Mouse (Mus musculus) adrenal gland, postnatal 4 days (tissue): Measurements from ENCODE around the gene Nagpa. TPM values are rescaled to one million over a fixed set of nuclear protein-coding genes. Genes with fewer than 3 reads are reported as not detected.
"Not testable (repeated sequence)": the region's sequence is repeated elsewhere in the genome, so short reads cannot be mapped to it uniquely, and the experiment has no call there.

Experiments used
- DNase-seq, 2 experiments: peaks; one replicate each; pipeline ENCODE4 v3.0.0; 2021 to 2022; ENCODE audit warnings: low spot score in 2 of 2, mixed read lengths in 2 of 2
- long read RNA-seq, 2 experiments: library from polyadenylated mRNA; stranded (forward); transcript quantifications; one replicate each; pipeline ENCODE4 v2.0.0; 2021
- total RNA-seq, 2 experiments: library from RNA; stranded (reverse); gene quantifications; 2 replicates each; pipeline ENCODE4 v1.2.3; 2021

The Nagpa gene
- 10 to 100 TPM; 23.0 to 25.2 TPM for total RNA-seq
- long read RNA-seq, experiment 1, transcript Nagpa-201 (10 exons, 2,143 nt), result major isoform, 26 of 44 reads
- long read RNA-seq, experiment 1, transcript Nagpa-203 (9 exons, 2,230 nt), result minor isoform, 7 of 44 reads
- long read RNA-seq, experiment 1, partial matches to known transcripts, result 5 of 44 reads
- long read RNA-seq, experiment 1, other reads (novel, unspliced or antisense), result 6 of 44 reads
- long read RNA-seq, experiment 2, transcript Nagpa-203 (9 exons, 2,230 nt), result minor isoform, 6 of 77 reads
- long read RNA-seq, experiment 2, transcript Nagpa-201 (10 exons, 2,143 nt), result major isoform, 45 of 77 reads
- long read RNA-seq, experiment 2, partial matches to known transcripts, result 1 of 77 reads
- long read RNA-seq, experiment 2, other reads (novel, unspliced or antisense), result 25 of 77 reads

DNA sequence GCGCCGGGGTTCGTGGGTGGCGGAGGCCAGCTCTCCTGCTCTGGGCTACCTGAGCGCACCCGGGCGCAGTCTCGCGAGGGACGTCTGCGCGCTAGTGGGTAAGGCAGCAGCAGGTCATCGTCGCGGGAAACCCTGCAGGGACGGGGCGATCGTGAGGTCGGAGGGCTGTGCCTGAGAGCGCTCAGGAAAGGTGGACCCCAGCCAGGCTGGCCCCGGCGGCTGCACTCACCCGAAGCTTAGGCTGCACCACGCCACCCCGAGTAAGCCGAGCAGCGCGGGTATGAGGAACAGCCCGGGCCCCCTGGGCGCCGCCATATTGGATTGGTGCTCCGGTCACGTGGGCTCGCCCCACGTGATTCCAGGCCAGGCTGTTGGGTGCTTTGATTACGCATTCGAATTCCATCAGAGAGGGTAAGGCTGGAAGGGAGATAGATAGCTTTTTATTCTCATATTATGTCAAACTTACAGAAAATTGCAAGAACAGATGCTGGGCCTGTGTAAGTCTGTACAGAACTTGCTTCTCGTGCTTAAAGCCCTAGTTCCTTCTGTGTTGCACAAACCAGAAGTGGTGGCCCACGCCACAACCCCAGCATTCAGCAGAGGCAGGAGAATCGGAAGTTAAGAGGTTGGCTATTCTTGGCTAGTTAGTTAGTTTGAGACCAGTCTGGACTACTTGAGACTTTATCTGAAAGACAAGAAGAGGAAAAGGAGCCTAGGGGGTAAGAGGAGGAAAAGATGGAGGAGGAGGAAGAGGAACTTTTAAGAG, at the start of gene Nagpa:
Nagpa (minus strand) TSS at position 345 of the 766 bp plus-strand sequence.
- DNase-seq, result peak; percentile 64 to 66

DNA sequence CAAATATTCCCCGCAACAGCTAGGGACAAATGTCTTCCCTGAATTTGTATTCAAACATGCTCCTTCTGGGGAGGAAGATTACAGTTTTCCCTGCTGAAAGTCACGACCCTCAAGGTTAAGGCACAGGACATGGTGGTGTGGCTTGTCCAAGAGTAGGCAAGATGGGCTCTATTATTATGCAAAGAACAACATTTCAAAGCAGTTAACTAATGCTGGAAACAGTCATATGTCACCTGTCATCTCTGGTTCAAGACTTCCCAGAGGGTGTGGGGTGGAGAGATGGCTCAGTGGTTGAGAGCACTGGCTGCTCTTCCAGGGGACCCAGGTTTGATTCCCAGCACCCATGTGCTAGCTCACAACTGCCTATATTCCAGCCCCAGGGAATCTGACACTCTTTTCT, 48.4 kb upstream of the Nagpa start:
- no peak for DNase-seq

DNA sequence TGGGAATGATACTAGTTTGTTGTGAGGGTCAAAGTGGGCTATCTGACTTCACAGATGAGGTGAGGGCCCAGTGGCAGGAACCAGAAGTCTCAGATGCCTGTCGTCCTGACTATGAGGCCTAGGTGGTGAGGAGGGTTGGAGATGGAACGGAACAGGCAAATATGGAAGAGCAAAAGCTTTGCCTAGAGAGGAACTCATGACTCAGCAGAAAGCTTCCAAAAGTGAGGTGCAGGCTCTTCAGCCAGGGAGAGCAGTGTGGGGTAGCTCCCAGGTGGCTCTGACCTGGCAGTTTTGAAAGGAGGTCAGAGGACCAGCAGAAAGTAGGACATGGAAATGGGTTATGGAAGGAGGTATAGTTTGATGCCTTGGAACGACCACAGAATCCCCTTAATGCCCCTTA, 47.1 kb upstream of the Nagpa start:
- DNase-seq, result no peak

DNA sequence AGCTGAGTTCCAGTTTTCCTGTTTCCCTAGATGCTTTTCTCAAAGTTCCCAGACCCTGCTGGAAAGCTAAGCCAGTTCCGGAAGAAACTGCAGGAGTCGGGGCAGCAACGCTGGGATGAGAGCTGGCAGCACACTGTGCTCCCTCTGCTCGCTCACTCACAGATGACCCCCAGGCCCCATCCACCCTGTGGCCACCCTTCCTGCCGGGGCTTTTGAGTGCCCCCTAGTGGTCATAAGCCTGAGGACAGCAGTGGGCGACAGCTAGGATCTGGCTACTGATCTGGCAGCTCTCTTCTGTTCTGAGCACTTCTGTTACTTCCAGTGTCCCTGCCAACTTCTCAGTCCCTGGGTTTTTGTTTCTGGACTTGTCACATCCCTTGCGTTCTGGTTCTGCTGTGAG, 40.6 kb upstream of the Nagpa start:
- peak in 1 of 2 experiments; percentile 57 for DNase-seq

DNA sequence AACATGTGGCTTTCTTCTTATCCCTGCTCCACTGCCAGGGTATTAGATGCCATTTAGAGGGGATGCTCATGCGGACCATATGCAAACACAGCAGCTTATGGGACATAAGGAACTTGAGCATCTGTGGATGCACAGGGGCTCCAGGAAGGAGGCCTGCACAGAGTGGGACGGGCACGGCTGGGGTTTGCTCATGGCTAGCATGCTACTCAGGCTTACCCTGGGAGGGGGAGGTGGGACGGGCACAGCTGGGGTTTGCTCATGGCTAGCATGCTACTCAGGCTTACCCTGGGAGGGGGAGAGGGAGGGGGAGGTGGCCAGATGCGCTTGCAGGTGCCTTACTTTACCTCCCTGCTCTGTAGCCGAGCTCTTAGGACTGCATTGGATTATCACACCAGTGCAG, 39.1 kb upstream of the Nagpa start:
- DNase-seq, result no peak

DNA sequence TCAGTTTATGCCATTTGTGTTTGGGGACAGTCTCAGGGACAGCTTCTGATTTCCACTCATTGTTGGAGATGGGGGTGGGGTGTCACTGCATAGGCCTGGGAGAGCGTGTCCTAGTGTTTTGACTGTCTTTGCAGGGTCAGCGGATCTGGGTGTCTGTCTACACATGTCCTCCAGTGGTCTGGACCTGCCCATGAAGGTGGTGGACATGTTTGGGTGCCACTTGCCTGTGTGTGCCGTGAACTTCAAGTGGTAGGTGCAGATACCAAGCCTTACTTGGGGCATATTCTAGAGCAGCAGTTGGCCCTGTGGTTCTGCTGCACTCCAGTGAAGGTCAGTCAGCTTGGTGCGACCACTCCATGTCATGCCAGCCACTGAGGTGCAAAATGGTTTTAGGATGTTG, 38.5 kb upstream of the Nagpa start:
- DNase-seq, result no peak

DNA sequence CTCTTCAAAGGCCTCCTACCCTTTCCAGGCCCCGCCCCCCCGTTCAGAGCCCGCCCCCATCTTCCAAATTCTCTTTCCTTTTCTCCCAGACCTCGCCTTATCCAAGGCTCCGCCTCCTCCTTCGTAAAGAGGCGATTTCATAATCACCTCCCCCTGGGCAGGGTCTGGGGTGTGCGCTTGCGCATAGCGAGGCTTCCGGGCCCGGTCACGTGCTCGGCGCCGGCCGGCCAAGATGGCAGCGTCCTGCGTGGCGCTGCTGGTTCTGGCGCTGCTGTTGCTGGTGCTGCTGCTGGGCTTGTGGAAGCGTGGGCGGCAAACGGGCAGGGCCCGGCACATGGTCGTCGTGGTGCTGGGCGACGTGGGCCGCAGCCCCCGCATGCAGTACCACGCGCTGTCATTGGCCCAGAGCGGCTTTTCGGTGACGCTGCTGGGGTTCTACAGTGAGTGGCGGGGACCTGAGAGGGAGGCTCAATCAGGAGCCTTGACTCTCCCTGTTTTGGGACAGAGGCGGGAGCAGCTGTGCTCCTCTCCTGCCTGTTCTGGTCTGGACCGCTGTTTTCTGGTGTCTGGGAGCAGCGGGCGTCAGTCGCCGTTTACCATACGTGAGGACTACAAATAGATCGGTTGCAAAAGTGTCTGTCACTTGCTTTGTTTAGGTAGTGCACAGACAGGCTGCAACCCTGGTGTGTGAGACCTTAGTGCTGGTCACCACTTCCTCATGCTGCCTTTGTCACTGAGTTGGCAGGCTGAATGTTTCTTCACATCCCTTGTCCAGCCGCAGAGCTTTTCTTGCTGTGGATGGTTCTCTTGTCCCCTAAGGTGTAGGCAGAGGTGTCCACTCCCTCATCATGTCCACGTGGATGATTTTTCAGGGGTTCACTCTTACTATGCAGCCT, 29.9 kb upstream of the Nagpa start, which contains the start of gene Alg1:
Alg1 (plus strand) TSS at position 204 of the 896 bp plus-strand sequence.
- DNase-seq, result peak; percentile 85 to 86

DNA sequence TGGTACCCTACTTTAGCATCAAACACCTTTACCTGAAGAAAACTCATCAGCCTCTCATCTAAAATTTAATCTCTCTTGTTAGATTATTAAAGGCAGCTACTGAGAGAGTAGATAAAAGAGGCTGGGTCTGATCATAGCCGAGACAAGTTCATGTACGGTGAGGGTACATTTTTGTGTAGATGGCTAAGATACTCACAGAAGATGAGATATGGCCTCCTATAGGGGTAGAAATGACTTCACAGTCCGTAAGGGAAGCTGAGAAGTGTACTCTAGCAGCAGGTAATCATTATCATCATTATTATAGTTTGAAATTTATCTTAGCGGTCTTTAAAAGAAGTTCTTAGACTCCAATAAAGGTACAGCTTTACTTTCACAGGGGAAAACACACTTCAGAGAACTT, 29.2 kb upstream of the Nagpa start:
- DNase-seq, result no peak

DNA sequence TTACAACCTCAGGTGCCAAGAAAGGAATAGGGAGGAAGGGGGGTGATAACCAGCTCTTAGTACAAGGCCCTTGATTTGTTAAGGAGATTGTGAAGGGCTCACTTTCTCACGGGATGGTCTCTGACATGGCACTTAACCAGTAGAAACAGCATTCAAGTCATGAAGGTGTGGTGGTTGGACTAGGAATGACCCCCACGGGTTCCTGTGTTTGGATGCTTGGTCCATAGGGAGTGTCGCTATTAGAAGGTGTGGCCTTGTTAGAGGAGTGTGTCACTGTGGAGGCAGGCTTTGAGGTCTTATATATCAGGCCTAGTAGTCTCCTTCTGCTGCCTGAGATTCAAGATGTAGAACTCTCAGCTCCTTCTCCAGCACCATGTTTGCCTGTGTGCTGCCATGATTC, 24.3 kb upstream of the Nagpa start:
- DNase-seq, result not testable (repeated sequence)

DNA sequence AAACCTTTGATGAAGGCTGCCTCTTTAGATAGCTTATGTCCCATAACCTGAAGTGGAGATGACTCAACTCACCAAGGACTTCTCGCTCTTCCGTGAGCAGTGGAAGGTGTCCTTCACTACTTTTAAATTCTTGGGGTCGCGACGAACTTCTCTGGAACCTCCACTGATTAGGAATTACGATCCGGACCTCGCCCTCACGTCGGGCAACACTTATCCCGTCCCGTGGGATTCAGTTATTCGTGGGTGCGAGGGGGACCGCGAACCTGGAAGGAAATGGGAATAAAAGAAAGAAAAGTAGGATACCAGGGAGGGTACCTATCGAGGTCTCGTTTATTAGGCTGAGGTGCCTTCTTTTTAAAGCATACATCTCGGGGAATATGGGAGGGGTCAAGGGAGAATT, 23.7 kb upstream of the Nagpa start:
- not testable (repeated sequence) for DNase-seq

DNA sequence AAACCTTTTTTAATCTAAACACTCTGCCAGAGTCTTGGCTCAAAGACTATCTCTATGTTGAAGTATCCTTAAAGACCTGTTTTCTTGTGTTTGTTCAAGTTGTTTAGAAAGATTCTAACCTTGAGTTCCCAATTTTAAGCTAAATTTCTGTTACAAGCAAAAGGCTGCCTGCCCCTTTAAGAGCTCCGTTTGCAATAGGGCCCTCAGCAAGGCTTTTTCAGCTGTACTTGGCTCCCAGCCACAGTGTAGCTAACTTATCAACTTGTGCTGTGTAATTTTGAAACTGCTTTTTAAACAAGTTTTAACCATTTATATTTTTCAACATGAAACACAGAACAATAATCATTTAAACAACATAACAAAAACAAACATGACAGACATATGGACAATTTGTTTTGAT, 22.7 kb upstream of the Nagpa start:
- not testable (repeated sequence) for DNase-seq

DNA sequence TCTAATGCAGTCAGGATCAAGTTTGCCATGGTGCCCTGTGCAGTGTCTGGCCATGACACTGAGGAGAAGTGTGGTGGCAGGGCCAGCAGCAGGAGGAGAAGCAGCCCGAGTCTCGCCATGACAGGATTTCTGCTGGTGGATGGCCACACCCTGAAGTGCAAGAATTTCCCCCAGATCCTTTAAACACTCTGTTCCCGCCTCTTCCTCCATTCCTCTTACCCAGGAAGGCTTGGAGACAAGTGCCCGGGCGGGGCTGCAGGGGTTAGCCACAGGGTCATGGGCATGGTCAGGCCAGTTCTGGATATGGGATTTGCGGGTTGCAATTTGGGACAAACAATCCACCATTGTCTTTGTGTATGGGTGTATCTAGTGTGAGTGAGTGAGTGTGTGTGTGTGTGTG, 18.3 kb upstream of the Nagpa start, which contains the start of gene AU021092:
AU021092 (minus strand) TSS at position 160 of the 400 bp plus-strand sequence.
- no peak for DNase-seq

DNA sequence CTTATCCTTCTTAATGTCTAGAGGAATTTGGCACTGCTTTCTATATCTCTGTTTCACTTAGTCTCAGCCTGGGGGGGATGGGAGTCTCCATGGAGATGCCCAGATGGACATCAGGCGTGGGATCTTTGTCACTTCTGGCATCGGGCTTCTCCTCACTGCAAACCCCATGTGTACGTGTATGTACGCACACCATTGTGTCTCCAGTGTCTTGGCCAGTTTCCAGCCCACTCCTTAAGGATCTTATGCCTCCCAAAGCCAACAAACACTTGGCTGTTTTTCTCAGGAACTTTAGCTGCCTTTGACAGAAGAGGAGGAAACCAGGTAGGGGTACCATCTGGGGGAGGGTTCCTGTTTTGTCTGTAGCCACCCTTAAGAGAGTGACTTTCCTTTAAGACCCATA, 17.6 kb upstream of the Nagpa start:
- DNase-seq, result no peak

DNA sequence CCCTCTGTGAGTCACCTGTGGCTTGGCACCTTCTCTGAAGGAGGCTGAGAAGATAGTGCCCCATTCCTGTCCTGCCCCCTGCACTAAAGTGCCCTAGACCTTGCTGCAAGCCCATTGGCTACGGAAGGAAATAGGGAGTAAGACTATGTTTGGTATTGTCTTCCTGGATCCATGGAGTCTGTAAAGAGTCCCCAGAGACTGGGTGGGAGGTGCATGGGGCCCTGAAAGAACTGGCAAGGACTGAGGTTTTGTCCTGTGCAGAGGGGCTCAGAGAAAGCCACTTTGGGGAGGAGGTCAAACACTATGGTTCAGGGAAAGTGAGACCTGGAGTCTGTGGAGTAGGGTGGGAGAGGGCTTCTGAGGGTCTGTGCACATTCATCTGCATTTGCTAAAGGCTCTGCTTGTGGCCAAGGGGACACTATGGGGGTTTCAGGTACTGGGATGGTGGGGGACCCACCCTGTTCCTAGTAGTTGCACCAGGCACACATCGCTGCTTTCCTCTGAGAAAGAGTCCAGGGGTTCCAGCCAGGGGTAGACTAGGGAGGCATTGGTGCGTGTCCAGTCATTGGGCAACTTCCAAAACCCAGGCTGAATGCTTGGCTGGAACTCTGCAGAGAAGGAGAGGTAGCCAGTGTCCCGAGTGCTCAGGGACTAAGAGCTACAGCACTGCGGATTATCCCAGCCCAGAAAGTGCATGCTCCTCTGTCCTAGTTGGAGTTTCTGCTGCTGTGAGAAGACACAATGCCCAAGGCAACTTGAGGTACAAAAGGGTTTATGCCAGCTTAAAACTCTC, 13.7 kb upstream of the Nagpa start:
- no peak for DNase-seq

DNA sequence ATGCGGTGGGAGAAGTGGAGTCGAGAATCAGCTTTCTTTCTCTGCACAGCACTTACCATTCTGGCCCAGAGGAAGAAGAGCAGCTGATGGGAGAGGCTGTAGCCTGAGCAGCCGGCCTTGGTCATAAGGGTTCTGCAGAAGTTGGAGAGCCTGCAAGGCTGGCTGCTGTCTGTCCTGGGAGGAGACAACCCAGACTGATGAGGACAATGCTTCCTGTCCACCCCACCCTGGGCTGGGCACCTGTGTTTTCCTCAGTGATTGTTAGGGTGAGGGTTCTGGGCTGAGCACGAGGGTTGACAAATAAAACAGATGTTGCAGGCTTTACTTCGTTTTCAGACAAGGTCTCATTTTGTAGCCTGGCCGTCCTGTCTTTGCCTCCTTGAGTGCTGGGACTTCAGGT, 12.9 kb upstream of the Nagpa start:
- no peak for DNase-seq

DNA sequence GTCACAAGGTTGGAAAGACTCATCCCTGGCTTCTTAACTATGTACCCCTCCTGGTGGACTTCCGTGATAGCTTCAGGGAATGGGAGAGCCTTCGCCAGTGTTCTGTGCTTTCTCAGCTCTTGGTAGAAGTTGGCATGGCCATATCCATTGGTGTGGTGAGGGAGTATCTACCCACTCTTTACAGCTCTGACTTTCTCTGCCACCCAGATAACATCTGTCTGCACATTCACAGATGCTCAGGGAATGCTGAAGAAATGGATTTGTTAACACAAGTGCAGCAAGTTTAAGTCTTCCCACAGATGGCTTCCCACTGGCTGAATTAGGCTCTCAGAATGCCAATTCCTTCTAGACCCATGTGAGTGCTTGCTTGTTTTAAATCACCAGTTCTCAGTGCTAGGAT, 10.3 kb upstream of the Nagpa start:
- no peak for DNase-seq

DNA sequence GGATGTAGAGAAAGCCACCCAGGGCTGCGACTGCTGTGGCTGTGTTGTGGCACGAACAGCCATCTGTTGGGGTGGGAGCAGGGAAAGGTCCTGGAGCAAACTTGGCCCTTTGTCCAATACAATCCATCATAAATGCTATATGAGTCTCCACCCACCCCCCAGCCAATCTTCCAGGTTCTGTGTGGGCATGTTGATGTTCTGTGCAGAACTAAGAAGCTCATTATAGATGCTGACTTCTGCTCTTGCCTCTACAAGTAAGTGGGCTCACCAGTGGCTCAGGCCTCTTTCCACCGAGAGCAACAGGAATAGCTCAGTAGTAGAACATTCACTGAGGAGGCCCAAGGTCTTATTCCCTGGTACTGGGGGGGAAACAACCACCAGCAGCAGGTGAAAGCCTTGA, 8.3 kb upstream of the Nagpa start:
- DNase-seq, result no peak

DNA sequence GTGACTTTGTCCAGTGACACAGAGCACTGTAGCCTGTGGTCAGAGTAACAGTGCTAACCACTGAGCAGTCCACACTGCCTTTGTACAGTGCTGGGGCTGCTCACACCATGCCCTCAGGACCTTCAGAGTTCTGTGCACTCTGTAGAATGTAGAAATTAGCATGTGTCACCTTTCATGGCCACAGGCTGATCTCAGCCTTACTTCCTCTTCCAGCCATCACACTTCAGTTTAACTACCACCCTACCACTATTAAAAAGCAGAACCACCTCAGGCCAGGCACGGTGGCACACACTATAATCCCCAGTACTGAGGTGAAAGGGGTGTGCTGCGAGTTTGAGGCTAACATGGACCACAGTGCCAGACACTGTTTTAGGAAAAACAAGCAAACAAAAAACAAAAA, 6.6 kb upstream of the Nagpa start:
- no peak for DNase-seq

DNA sequence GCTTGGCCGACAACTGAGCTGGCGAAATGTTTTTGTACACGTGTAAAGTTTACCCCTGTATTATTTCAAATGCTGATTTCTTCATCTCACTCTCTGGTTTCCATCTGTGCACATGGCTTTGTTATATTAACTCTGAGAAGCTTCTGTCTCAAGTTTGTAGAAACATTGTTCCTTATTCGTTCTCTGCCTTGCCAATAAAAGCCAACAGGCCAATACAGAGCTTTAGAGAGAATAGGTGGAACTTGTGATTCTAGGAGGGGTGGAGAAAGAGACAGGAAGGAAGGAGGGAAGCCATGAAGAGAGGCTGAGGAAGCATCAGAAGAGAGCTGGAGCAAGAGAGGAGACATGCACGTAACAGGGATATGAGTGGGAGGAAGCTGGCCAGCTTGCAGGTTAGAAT, 2.2 kb upstream of the Nagpa start:
- DNase-seq, result no peak

DNA sequence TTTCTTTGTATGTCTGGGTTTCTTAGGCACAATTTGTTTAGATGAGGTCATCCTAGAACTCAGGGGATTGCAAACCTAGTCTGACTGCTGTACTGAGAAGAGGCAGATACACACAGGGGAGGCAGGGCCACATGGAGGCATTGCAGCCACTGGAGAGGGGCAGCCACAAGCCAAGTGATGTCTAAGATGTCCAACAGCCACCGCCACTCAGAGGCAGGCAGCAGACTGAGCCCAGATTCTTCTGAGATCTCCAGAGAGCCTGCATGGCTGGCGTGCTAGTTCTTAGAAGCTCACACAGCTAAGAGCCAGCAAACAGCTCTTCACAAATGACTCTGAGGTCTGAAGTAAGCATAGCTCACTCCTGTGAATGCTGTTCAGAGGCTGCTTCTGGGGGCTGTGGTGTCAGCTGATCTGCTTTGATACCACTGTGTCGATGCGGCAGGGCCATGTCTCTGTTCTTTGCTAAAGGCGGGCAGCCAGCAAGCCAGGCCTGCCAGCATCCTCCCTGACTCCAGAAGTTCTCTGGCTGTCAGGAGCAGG, 1.7 kb upstream of the Nagpa start:
- no peak for DNase-seq
